Mouse (Mus musculus) spleen, adult 18-20 months (tissue): Measurements from ENCODE around the gene Igfbp5.
A peak's percentile ranks its signal among the peaks of the same experiment; 100 is the strongest.

ENCODE experiments used
- DNase-seq, 2 experiments: peaks; one replicate each; pipeline ENCODE4 v3.0.0; 2022; ENCODE audit warnings: mixed read lengths in 2 of 2

Gene Igfbp5

DNA sequence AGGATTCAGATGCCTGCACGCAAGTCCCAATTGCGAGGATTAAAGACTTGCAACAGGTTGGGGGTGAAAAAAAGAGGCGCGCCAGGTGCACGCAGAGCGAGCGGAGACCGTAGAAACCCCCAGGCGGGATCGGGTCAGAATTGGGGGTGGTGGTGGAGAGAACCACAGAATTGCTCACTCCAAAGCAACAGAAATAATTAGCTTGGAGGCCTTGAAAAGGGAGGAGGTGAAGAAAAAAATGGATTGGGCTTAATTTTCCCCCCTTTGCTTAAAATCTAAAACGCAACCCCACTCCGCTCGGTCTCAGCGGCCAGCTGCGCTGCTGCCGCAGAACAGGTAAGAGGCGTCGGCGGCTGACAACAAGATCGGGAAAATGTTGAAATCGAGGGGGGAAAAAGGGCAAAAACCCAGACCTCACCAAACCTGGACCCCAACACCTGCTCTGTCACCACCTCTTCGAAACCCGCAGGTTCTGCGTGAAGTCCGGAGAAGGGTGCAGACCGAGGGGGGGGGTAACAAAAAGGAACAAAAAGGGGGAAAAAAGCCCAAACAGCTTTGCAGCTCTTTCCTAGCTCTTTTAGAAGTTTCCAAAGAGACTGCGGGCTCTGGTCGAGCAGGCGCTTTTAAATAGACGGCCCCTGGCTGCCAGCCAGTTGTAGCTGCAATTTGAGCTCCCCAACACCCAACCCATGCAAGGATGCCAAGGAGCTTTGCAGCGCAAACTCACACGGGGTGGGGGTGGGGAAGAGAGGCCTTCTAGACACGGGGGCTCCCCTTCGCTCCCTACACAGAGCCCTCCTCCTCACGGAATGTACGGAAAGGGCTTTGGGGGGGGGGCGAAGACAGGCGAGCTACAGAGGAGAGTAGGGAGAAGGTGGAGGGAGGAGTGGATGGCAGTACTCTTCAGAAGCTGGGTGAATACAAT, at the start of gene Igfbp5:
TSS of gene Igfbp5 (minus strand) at position 598 of the 925 bp plus-strand sequence.
- DNase-seq = no peak

DNA sequence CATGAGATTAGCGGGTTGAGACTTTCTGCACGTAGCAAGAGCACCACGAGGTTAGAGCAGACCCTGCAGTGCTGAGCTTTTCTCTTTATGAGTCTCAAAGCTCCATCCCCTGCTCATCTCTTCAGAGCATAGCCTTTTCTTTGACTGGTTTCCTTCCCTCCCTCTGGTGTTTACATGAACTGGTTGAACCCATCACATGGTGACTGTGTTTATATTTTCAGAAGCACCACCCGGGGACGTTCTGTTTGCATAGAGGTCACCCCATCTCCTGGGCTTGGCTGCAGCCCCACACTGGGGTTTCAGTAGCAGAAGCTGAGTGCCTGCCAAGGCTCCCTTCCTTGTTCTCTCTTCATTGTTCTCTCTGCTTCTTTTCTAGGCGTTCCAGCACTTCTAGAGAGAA, 40.1 kb upstream of the Igfbp5 start:
- DNase-seq = no peak

DNA sequence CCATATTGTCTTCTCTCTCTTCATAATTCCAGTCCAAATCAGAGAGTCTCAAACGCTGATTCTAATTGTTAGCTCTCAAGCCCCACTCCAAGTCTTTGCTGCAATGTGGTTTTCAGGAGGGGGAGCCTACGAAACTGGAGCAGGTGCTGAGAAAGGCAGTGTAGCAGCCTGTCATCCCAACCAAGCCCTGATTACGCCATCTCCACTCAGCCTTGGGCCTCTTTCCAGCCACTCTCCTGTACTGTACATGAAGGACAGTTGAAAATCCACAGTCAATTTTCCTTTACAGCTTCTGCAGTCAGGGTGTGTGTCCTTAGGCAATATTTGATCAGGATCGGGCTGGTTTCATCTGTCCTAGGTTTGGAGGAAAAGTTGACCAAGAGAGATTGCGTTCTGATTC, 38.4 kb upstream of the Igfbp5 start:
- DNase-seq = no peak

DNA sequence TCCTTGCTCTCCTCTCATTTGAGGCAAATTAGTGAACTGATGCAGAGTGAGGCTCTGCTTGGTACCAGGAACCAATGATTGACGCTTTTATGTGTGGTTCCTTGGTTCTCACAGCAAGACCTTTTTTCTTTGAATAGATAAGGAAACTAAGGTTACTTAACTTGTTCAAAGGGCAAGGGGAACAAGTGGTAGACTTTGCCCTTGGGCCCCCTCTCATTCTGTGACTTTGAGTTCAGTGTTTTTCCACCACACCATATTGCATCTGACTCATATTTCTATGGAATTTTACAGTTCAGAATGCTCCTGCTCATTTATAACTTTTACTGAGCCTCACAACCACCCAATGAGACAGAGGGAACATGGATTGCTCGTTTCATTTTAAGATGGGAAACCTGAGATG, 21.1 kb upstream of the Igfbp5 start:
- no peak for DNase-seq

DNA sequence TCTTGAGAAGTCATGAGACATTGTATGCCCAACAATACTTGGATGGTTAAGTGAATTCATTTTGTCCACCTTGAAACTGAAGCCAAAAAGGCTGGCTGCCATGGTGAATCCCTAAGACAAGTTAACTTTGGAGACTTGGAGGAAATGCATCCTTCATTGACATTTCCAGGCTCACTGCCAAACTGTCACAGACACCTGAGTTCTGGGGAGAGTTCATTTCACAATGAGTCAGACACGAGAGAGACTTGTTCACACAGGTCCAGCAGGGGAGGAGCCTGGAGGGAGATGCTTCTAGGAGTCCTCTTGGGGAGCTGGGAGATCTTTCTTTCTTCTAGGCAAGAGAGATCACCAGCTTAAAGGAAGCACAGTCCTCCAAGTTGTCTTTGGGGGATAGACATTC, 13.2 kb upstream of the Igfbp5 start:
- DNase-seq = no peak

DNA sequence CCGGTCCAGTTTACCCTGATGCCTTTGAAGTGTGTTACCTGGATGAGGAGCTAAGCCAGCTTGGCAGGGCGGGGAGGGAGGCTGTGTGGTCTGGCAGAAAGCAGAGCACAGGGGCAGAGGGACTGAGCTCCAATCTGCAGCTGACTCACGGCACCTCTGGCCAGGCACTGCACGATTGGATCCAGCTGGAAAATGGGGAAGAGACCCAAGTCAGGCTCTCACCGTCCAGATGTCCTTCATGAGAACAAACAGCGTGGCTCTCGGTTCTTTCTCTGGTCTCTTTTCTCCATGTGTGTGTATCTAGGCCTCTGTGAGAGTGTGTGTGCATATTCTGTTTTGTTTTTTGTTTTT, 11.1 kb upstream of the Igfbp5 start:
- DNase-seq = no peak

DNA sequence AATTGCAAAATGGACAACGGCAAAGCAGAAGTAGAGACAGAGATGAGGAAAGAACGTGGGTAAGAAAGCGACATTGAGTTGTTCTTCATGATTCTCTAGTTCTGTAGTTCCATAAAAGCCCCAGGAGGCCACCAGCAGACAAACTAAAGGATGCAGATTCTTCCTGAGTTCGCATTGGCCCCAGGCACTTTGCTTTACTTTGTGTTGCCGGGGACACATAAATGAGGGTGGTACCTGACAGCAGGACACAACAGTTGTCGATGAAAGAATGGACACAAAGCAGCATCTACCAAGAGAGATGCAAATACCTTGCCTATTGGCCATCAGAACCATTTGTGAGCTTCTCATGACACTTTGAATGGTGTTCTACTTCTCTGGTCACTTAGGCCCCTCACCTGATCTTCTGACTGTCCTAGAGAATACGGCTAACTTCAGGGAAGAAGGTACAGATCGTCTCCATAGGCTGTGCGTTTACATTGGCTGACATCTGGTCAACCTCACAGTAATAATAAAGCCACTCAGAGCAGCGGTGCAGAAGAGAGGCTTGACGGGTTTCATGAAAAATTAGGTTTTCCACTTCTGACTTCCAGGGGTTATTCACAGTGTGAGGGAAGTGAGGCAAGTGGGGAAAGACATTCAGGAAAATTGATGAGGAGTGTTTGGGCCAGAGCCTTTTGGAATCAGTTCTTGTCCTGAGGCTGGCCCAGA, 10.6 kb upstream of the Igfbp5 start:
- DNase-seq = no peak

DNA sequence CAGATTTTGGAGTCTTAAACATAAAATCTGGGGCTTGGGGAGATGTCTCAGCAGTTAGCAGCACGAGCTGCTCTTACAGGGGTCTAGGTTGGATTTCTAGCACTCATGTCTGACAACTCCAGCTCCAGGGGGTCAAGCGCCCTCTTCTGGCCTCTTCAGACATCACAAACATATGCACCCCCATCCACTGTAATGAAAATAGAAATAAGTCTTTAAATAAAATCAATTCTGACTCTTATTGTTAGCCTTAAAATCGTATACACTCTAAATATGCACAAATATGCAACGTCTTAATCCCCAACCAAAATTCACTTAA, 4.6 kb upstream of the Igfbp5 start:
- DNase-seq = no peak

DNA sequence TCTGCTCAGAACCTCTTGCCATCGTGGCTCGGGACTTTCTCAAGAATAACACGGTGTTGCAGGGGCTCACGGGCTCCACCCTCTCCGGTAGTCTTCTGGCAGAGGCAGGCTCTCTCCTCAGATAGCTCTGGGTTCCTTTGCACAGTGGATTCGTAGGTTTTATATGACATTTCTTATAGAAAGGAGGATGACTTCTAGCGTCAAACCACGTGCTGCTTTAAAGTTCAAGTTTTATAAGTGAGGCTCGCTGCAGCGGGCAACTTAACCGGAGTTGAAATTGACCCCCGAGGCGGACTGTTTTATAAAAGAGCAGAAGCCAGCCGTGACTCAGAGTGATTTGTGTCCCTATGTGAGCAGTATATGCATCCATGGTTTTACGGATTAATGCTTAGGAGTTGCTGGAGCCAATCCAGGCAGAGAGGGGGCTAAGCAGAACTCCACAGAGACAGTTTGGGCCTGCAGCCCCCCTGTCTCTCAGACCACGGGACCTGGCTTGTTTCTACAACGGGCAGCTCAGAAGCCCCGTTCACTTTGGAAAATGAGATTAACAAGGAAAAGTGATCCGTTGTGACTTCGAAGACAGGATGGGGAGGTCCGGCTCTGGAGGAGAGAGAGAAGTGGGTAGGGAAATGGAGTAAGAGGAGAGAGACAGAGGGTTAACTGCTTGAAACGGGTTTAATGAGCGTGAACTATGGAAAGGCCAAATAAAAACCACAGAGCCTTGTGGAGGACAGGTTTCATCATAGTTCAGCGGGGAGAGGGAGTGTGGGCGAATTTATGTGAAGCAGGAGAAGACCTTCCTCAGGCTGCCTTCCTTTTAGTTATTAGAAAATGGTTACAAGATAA, 4.0 kb upstream of the Igfbp5 start:
- no peak for DNase-seq

DNA sequence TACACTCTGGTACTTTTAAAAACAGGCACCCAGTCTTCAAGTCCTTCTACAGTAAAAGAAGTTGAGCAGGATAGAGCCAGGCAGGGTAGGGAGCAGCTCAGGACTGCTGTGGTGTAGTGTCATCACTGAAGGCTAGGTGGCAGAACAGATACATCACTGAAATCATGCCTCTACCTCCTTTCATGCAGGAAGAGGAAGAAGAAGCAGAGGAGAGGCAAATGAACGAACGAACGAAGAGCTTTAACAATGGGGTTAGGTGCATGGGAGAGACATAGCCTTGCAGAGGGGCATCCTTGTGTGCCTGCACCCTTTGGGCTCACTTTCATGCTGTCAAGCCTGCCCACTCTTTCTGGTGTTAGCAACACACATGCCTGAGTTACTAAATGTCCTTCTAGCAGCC, 3.2 kb upstream of the Igfbp5 start:
- no peak for DNase-seq

DNA sequence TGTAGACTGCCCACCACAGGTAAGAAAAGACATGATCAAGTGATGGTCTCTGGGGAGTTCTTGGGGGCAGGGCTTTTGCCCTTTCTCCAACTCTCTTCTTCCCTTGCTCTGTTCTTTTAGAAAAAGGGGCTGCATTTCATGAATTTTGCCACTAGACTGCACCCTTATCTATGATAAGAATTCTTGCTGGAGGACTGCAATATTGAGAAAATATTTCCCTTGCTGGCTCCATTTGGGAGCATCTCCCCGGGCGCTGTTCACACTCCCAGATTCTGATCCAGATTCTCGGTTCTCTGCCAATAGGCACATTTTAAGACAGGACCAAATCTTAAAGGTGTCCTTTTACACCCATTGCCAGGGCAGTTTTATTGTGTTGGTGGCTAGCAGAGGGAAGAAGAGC, 1.4 kb upstream of the Igfbp5 start:
- DNase-seq = no peak

DNA sequence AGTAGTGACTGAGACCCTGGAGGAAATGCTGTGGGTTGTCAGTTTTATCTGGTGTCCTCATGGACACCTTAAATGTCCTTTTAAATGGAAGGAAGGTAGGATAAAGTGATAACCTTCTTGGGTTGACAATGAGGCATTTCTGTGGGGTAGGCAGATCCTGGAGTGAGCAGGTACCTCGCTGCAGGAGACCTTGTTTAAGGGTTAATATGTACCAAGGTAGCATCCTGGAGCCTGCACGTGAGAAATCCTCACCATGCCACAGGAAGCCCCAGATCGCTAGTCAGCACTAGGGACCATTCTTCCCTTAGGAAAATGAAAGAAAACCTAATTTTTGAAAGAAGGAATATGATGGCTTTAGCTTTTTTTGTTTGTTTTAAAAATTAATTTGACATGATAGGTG, 1.0 kb upstream of the Igfbp5 start:
- DNase-seq = no peak

DNA sequence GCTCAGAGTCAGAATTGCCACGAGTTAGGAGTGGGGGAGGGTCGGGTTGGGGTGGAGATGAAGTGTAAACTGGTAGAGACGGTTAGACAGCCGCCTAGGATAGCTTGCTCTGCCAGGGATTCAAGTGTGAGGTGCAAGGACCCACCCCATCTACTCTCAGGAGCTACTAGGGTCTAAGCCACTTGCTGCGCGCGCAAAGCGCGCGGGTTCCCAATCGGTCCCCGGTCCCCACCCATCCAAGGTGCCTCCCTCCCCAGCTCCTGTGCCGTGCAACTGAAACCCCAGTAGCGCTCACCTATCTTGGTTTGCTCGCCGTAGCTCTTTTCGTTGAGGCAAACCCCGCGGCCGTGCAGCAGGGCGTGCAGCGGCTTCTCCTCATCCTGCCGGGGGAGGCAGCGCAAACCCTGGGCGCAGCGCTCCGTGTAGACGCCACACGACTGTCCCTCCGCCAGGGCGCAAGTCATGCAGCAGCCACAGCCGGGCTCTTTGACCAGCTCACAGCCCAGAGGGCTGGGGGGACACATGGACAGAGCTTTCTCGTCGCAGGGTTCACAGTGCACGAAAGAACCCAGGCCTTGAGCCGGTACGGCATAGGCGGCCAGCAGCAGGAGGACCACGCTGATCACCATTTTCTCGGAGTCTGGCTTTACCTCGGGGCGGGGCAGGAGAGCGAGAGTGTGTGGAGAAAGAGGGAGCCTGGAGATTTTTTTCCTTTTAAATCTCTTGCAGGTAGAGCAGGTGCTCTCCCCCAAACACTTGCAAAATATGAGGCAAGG, 985 bp downstream of the Igfbp5 start:
- DNase-seq = no peak

DNA sequence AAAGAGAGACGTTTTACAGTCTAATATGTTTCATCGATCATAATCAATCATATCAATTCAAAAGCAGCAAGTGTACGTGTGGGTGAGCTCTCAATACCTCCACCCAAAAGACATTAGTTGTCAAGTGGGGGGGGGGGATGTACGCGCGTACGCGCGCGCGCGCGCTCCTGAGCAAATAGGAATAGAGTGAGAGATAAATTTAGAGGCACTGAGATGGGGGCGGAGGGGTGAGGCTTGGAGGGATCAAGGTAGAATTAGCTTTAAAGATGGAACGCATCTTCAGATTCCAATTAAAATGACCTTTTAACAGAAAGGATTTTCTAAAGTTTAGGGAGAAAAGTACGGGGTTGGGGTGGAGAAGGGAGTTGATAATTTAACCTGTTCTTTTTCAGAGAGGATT, 1.6 kb downstream of the Igfbp5 start:
- DNase-seq = no peak

DNA sequence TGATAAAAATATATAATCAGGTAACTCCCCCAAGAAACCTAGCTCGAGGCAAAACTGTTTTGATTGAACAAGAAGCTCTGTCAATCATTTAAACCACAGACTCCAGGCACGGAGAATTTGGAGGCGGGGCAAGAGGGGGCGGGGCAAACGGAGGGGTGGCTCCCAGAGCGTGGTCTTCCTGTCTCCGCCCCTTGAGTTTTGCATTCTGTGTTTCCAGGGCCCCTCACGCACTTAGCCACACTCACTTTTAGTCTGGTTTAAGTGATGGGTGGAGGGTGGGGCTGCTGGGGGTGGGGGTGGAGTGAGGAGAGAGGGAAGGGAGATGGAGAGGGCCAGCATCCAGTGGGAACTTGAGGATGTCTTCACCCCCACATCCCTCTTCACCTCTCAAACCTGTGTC, 2.2 kb downstream of the Igfbp5 start:
- no peak for DNase-seq

DNA sequence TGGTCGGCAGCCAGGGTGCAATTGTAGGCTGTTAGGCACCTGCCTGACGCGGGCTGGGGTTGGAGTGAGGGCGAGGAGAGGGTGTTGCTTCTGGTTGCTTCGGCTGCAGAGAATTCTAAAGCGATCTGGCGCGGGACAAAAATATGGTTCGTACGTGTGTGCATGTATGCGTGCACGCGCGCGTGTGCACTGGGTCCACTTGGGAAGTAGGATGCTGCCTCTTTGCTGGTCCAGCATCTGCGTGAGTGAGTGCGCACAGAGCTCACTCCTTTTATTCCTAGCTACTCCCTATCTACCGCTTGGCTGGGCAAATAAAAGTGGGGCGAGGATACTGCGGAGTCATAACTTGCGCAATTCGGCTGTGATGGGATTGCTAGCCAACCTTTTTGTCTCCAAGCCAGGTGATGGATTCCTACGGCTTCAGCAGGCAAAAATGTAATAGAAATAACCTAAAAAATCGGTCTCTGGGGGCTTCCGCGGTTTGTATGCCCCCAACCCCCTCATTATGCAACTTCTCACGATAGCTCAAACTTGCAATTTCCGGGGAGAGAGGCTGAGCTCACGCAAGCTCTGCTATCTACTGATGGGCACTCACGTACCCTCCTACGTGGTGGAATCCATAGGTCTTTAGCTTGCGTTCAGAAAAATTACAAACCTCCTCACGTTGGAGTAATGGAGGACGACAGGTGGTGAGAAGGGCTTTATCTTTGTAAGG, 2.8 kb downstream of the Igfbp5 start:
- no peak for DNase-seq

DNA sequence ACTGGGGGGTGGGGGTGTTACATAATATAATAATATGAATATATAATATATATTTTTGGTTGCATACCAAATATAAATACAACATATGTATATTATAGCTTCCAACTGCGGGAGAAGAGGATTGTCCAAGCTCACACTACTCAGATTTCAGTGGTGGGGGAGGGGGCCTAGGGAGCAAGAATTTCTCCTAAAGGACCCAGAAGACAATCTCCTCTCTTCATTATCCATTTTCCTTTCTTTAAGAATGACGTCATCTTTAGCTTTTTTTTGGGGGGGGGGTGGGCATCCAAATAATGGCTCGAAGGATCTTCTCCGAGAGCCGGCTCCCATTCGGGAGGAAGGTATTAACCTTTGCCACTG, 3.4 kb downstream of the Igfbp5 start:
- DNase-seq = no peak

DNA sequence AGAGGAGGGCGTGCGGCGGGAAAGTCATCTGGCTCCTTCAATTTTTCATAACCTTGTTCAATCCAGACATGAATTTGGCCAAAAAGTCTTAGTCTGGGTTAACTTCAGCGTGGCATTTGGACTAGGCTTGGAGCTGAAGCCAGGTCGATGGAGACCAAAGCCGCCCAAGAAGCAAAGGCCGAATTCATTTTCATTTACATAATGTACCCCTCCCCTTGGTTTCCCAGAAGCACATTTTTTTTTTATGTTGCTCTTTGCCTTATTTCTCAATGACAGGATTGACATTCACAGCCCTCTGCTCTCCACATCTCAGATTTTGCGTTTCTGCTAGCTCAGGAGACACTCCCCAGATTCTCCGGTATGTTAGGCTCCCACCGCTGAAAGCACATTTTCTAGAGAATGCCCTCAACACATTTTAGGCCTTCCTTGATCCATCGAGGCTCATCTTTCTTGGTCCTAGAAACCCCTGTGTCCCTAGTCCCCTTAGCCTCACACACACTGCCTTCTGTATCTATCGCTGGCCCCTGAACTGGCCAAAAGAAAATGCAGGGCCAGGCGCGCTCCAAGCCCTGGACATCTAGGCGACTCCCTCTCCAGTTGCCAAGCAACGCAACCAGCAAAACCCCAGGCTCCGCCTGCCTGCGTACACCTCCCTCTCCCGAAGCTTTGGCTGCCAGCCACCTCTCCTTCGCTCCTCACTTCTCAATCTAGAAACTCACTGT, 3.9 kb downstream of the Igfbp5 start:
- no peak for DNase-seq

DNA sequence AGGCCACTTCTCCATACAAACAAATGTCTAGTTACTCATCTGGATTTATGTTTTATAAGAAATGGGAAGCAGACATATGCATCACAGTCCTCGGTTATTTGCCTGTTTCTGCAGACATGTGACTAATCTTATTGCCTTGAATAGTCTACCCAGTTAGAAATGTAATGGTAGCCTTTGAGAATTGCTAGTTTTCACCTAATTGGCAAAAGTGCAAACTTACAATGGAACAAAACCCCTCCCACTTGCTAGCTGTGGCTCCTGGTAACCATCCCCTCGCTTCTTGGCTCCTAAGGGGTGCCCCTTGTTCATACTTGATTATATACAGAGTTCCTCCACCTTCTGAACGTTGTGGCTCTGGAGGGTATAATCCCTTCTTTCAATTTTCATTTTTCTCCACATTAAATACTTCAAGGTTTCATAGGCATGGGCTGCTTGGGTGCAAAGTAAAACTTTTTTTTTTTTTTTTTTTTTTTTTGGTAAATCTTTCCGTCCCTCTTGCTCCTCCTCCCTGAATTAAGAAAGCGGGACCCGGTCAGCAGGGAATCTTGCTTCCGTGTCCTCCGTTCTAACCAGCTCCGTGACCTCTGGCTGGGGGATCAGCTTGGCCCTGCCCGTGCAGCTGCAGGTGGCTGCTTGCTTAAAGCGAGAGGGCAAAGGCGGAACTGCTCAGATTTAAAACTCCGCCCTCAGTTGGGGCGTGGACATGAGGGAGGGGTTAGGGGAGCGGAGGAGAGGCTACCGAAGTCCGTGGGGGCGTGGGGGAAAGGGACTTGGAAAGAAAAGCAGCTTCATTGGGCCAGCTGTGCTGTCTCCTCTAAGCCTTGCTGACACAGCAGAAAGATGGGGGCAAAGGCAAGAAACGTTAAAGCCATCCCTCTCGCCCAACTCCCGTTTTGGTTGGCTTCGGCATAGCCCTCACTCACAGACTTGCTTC, 4.7 kb downstream of the Igfbp5 start:
- peak; percentile 30 to 49 for DNase-seq

DNA sequence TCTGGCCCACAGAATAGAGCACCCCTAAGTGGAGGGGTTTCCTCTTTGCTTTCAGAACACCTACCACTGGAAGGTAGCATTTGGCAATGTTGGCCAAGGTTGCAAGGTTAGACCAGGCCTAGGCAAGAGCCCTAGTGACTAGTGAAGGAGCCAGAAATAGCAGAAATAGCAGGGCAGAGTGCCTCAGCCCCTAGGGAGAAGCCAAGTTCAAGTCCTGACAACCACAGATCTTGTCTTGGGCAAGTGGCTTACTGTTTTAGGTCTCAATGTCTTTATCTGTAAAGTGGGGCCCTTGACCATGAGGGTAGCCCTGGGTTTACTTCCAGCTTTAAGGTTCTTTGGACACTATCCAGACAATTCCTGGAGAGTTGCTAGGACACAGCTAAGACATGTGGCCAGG, 5.4 kb downstream of the Igfbp5 start:
- DNase-seq = no peak
